Mouse (Mus musculus) skeletal muscle tissue, adult 2 months (tissue): ENCODE results near the gene St6galnac3.
A peak's percentile ranks its signal among the peaks of the same experiment; 100 is the strongest.
"Not testable (repeated sequence)": the region's sequence is repeated elsewhere in the genome, so short reads cannot be mapped to it uniquely, and the experiment has no call there.

ENCODE experiments used
- DNase-seq: peaks from one replicate; pipeline ENCODE4 v3.0.0-alpha.2; 2012; ENCODE audit warnings: low read depth, low spot score

St6galnac3 gene

DNA sequence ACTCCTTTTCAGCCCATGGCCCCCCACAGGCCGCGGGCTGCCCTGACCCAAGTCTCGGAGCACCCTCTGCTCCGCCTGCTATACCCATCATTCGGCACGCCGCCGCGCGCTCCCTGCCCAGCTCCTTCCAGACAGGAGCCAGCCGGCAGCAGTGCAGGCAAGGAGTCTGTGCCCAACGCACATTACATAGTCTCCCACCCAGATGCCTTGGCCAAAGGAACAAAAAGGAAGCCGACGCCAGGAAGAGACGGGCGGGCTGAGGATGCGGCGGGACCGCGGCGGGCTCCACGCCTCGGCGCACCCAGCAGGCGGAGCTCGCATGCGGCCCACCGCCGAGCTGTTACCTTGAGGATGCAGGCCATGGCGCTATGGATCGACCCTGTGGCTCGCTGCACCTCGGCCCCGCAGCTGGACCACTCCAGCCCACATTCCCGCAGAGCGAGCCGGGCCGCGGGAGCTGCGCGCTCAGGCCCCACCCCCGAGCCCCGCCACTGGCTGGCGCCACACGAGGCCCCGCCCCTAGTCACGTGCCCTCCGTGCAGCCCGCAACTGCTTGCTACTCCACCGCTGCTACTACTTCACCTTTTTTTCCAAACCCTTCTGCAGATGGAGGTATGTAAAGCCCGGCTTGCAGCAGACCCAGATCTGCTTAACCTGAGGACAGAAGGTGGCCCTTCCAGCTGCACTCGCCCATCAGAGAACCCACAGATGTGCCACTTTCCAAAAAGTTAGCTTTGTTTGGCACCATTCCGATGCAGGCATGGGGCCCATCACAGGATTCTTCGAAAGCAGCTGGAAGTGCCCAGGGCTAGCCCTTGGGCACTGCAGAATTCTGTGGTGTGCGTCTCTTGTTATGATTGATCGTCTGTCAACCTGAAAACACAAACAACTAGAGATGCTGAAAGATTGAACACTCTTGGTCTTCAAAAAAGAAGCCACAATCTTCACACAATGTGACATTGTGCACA, at the start of gene St6galnac3:
Gene St6galnac3, minus strand, starts transcription at position 474 of the 968 bp plus-strand sequence.
- peak; percentile 5 for DNase-seq

DNA sequence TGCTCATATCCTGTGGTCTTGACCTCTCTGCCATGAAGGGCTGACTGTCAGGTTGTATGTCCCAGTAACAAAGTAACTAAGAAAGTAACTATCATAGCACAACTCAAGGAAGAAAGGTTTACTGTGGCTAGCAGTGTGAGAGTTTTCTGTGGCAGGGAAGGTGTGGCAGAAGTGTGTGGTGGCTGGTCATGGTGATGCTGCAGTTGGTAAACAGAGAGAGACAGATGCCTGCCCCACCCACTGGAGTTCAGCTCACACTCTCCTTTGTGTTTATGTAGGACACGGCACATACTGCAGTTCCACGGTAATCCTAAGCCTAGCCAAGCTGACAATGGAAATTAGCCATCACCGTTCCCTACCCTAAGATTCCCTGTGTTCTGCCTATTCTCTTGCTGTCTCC, 49.6 kb upstream of the St6galnac3 start:
- DNase-seq = no peak

DNA sequence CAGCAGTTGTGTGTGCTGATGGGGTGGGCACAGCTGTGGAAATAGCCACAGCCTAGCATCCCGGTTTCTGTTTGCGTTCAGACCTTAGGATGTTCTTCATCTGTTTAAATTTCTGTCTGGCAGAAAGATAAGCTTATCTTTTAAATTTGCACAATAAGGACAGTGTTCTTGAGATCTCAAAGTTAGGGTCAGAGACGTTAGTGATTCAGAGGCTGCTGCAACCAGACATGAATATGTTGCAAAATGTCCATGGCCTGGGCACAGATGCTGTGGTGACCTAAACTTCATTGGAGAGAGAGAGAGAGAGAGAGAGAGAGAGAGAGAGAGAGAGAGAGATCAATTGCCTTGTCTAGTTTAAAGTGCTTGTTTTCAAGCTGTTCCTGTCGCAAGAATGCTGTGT, 46.5 kb upstream of the St6galnac3 start:
- DNase-seq = no peak

DNA sequence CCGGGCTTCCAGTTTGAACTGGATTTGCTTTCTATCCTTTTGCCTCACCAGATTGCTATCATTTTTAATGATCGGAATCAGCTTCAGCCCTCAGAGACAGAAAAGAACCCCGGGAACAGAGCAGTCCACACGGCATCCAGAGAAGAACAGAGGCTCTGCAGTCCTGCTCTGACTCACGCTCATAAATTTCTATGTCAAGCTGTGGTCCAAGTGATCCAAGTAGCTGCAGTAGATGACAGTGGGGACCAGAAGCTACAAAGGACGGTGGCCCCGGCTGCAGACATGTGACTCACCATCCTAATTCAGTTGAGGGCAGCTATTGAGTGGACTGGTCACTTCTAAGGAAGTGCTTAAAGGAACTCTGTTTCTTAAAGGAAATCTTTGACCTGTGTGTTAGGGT, 45.6 kb upstream of the St6galnac3 start:
- no peak for DNase-seq

DNA sequence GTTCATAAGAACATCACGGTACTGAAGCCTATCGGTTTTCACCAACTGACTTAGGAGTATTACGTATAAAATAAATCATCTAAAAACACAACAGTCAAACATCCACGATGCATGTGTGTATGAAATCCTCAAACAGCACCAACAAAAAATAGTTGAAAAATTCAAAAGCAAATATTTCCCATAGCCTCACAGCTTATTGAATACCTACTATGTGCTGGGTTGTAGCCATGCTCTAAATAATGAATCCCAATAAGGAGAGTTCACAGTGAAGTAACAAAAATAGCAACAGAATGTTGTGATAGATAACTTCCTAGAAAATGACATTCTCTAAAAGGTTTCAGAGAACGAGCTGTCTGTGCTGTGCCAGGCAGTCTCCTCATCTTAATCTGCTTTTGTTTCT, 44.2 kb upstream of the St6galnac3 start:
- no peak for DNase-seq

DNA sequence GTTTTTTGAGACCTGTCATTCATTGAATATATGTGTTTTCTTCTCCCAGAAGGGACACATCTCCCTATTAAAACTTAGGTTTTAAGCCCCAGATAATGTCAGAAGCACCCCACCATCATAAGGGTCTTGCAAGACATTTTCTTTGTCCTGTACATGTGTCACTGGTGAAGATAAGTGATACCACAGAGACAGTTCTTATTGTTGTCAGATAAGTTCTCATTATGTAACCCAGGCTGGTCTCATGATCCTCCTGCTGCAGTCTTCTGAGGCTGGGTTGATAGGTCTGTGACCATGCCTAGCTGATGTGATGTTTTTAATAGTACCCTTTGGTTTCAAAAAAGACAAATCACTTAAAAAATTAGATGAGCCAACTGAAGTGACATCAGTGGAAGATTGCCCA, 40.2 kb upstream of the St6galnac3 start:
- no peak for DNase-seq

DNA sequence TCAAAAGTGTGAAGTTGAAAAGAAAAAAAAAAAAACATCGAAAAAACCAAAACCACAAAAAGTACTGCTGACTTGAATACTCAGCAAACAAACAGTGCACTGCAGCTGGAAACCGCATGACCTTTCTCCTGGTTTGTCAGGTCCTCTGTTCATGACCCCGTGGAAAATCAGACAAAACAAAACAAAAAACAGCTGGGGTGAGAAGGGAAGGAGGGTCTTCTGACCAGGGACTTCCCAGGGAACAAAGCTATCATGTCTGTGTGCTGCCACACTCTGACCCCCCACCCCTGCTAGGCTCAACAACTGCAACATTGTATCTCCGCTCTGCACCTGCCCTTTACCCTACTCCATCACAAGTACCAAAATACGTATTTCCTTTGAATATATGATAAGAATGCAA, 39.8 kb upstream of the St6galnac3 start:
- no peak for DNase-seq

DNA sequence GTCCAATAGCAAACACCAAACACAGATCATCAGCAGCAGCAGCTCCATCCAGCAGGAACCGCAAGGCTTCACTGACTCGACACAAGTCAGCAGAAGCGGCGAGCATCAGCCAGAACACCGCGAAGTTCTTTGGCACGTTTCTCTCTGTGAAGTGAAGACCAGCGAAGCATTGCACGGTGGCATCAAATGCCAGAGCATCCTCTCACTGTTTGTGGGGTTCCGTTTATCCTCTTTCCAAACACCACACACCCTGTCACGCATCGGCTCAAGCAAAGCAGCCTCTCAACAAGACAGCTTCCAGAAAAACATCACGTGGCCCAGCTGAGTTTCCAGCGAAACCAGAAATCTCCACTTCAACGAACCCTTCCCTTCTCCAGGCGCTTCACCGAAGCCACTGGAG, 36.2 kb upstream of the St6galnac3 start:
- DNase-seq = no peak

DNA sequence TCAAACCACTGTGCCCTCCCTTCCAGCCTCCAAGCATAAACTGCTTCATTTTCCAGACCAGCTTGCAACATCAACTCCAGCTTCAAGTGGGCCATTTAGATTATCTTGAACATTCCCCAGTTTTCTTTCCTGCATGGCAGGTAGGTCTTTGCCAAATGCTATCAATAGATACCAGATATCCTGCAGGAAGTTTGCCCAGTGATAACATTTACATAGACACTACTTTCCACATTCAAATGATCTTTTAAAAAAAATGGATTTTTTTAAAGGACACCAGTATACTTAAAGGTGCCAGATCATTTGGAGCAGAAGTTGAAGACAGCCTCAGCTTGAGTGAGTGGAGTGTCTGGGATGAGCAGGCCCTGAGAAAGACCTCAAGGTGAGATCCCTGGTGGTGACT, 34.3 kb upstream of the St6galnac3 start:
- DNase-seq = no peak

DNA sequence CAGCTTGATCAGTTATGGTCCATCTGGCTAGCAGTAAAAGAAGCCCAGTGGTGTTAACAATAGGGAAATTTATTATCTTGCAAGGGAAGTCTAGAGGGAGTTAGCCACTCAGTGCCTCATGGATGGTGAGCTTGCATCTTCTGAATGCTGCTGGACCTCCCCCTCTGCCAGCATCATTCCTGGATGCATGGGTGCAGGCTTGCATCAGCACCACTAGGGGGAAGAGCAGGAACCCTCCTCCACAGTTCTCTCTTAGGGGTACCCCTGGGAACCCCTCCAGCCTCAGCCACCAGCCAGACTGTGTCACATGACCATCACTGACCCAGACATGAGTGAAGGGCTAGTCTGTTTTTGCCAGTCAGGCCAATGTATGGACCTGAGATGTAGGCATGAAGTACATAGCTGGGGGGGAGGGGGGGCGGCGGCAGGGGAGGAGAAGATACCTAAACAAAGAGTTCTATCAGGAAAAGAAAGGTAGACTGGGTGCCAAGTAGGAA, 31.6 kb upstream of the St6galnac3 start:
- no peak for DNase-seq

DNA sequence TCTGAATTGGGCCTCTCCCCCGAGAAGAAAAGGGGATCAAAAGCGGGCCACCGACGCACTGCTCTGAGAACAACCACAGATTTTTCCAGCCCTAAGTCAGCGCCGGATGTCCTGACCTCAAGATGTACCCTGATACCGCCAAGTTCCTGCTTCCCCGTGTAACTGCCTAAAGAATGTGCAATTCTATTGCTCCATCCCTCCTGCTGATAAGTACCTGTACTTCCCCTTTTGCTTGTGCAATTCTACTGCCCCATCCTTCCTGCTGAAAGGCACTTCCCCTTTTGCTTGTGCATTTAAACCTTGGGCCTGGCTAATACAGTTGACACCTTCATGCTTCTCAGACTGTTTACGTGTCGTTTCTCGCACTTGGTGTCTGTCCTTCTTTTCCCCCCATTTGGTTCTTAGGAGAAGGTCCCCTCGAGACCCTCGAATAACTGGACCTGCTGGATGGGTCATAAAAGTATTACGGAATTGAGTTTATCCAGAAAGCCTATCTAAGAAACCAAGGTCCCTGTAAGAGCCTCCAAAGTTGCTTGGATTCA, 30.9 kb upstream of the St6galnac3 start:
- DNase-seq = not testable (repeated sequence)

DNA sequence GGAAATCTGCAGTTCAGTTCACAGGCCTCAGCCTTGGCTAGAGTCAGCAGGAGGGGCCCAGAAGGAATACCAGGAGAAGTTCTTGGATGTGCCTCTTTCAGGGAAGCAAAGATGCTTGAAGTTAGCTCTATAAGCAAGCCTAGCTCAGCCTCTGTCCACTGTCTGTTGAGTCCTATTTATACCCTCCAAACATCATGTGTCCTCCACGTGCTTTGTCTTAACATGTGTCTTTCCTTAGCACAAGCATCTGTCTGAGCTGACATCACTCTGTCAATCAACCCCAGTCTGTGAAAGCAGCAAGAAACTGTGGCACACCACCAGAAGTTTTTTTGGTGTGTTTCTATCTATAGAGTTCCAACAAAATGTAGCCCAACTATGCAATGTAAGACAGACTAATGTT, 26.5 kb upstream of the St6galnac3 start:
- no peak for DNase-seq

DNA sequence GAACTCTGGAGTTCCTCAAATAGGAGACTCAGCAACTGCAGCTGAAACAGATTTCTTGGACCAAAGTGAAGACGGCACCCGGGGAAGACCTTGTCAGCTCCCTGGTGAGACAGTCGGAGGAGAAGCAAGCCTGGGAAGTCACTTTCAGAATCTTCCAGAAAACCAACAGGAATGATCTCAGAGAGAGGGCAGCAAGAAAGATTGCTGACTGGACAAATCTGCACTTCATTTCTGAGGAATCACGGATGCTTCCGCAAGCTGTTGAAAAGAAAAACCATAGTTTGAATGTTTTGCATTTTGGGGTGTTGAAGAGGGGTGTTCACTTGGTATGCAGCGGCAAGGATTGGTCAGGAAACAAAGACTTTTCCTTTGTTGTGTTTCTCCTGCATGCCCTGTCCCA, 24.4 kb upstream of the St6galnac3 start:
- no peak for DNase-seq

DNA sequence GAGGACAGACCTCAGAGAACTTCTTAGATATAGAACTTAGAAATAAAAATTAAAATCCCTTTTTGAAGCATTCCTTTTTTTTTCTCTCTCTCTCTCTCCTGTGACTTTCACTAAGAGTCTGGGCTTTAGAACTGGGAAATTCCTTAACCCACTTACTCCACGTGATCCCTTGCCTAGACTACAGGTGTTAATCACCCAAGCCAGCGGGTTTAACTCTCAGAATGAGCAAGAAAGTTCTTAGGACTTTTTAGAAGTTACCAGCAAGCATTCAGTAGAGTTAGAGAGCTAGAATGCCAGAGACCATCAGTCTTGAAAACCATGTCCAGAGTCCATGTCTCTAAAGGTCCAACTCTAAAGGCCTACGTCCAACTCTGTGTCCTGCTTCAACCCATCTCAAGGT, 23.3 kb upstream of the St6galnac3 start:
- no peak for DNase-seq

DNA sequence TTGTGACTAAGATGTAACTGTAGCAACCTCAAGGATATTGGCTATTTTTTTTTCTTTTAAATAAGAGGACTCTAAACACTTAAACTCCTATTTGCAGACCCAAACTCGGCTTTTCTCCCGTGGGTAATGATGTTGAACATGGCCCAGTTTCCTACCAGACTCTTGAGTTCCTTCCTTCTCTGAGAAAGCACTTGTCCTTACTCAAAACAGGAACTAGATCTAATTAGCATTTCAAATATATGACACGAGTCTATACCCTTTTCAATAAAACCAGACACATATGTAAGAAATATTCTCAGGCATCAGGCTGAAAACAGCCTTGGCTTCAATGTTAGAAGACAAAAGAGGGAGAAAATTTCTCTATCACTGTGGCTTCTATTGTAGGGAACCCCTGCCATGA, 20.1 kb upstream of the St6galnac3 start:
- no peak for DNase-seq

DNA sequence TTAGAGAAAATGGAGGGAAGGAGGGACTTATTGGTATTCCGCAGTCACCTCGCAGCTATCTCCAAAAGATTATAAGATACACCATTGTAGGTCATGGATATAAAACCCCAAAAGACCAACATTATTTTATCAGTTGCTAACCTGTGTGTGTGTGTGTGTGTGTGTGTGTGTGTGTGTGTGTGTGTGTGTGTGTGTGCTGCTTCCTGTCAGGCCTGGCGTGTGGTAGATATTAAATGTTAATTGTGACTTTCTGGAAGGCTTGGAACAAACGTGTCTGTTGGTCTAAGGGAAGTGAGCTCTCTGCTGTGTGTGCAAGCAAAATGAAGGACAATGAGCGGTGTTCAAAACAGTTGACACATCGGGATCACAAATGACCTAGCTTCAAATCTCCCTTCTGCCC, 19.5 kb upstream of the St6galnac3 start:
- DNase-seq = no peak

DNA sequence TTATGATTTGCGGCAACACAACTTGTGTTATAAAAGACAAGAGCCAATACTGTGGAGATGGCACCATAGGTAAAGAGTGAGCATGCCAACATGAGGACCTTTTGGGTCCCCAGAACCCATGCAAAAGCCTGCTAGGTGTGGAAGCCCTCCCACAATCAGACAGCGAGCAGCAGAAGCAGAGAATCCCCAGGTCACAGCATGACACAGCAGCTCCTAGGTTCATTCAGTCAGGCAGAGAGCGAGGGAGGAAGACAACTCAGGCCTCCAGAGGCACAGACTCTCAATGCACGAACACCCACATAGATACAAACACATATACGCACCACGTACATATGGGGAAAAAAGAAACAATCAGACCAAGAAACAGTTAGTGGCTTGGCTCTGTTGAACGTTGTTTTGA, 16.8 kb upstream of the St6galnac3 start:
- DNase-seq = no peak

DNA sequence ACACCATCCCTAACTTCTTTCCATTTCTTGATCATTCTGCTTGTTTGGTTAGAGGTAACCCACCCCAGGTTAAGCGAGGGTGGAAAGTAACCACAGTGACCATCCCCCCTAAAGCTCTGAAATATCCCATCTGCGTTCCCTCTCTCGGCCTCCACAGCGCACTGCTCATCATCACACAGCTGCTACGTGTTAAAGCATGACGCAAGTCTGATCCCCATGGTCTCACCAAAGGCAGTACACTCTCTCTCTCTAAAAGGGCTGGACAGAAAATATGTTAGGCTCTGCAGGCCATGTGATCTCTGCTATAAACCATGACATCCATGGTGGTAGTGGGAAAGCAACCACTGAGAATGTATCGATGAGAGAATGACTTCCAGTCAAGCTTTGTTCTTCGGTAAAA, 14.4 kb upstream of the St6galnac3 start:
- DNase-seq = no peak

DNA sequence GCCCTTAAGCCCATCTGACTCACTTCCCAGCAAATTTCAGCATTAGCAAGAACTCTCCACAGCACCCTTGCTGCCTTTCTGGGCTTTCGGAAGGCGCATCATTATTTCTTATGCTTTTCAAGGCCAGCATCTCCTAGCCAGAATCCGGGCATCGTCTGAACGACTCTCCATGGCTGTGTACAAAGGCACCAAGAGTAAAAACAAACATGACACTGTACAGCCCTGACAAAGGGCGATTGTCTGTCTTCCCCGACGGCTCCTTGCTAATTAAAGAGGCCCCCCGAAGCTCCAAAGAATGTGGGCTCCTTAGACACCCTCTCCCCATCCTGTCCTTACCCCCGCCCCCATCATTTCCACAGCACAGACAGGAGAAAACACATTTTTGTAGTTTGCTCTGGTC, 13.4 kb upstream of the St6galnac3 start:
- no peak for DNase-seq

DNA sequence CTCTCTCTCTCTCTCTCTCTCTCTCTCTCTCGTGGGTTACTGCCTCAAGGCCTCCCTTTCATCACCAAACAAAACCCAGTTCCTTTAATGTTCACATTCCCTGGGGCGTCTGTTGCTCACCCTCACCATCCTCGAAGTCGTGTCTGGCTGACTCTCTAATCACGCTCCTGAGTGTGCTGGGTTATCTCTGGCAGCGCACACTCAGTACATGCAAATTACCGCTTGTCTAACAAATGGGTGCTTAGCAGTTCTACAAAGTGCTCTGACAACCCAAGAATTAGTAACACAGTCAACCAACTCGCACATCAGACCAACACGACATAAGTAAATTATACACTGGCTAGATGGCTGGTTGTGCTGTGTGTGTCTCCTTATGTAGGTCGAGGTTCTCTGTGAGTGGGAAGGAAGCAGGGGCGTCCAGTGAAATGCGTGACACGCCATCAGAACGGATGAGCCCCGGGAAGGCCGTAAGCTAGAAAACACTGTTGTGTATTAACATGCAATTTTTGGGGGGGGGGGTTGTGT, 11.8 kb upstream of the St6galnac3 start:
- no peak for DNase-seq

DNA sequence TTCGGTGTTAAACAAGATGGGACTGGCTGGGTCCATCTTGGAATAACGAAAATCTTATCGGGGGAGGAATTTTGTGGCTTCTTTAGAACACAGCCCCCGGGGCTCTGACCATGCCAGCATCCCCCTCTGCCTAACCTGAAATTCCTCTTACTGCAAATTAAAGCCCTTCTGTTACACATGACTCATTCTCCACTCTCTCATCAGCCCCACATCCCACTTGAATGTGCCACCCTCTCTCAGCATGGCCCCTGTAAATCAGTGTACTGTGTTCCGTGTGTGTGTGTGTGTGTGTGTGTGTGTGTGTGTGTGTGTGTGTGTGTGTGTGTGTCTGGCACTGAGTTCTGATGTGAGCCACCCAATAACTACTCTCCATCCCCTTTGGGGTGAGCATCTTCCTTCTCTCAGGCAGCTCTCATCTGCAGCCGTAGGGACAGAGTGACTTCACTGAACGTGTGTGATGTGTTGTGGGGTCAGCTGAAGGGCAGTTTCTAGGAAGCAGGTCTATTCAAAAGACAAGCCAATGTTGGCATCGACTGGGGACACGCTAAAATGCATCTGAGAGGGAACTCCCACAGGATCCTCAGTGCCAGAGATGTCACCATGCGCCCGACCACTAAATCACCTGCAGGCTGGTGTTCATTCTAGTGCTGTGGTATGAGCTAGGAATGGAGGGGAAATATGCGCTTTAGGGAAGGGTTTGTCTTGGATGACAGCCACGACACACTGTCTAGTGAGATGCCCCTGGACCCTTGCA, 11.0 kb upstream of the St6galnac3 start:
- DNase-seq = no peak

DNA sequence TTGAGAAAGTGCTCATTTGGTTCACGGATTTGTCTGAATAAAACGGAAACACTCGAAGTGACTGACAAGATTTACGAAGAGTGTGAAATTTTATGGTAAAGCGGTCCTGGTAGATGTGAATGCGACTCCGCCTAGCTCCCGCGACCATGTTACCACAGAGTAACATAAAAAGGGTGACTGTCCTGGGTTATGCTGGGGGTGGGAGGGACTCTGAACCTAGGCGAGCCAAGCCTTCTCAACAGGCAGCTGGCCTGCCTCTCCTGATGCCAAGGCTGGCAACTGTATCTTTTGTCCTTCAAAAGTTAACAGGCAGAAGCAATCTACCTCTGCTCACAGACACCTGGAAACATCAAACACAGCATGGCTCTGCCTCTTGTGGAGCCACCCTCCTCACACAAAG, 9.8 kb upstream of the St6galnac3 start:
- DNase-seq = no peak
